Mouse (Mus musculus) CH12.LX (cell line): ENCODE data around the gene Adamts7.
A peak's percentile ranks its signal among the peaks of the same experiment; 100 is the strongest.

Experiments used
- CHD1 ChIP-seq: IDR thresholded peaks from 2 replicates; pipeline ENCODE4 v1.6.1; 2012; ENCODE audit warnings: low read depth, low read length, improper control_type of control experiment, inconsistent platforms
- E2F4 ChIP-seq: IDR thresholded peaks from 2 replicates; pipeline ENCODE4 v1.6.1; 2011; ENCODE audit warnings: low read depth, low read length, improper control_type of control experiment; ENCODE audit not compliant: insufficient replicate concordance
- HCFC1 ChIP-seq: IDR thresholded peaks from 2 replicates; pipeline ENCODE4 v1.6.1; 2012; ENCODE audit warnings: low read depth, mild to moderate bottlenecking, inconsistent platforms, low read length, improper control_type of control experiment
- MAFK ChIP-seq: IDR thresholded peaks from 2 replicates; pipeline ENCODE4 v1.6.1; 2011; ENCODE audit warnings: low read length, improper control_type of control experiment; ENCODE audit not compliant: insufficient replicate concordance
- MYC ChIP-seq: IDR thresholded peaks from 2 replicates; pipeline ENCODE4 v1.6.1; 2011; ENCODE audit warnings: low read depth, mild to moderate bottlenecking, improper control_type of control experiment, low read length

DNA sequence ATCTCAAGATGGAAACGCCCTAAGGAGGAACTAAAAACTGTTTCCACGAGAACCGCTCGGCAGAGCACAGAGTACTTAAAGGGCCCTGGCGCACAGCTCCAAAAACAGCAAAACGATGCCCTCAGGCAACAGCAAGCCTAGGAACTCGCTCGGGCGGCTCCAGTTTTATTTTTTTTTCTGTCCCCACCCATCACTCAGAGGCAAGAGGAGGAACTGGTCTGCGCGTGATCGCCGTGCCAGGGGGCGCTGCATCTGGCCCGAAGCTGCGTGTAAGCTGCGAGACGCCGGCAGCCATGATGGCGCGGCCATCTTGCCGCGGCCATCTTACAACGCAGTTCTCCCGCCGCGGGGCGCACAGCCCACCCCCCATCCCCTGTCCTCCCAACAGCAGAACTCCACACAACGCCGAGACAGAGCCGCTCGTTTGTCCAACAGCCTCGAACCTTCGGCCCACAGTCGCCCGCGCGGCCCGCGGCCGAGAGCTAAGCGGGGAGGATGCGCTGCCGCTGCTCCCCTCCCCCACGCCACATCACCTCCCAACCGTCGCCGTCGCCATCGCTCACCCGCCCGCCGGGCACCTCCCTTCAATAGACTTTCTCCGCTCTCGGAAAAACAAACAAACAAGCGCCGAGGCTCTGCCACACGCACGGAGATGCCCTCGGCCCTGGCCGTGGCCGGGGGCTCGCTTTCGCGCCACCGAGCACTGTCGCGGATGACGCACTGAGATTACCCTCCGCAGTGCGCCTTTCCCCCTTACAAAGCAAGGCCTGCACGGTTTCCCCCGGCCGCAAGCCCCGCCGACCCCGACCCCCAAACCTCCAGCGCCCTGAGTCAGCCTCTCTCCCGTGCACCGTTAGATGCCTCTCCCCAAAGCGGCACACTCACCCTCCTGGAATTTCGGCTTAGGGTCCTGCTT lies 49.0 kb upstream of the Adamts7 start:
- TF ChIP-seq MAFK: 0 out of 2 replicates have a peak, but pooled peaks have one; percentile 15
- peak; percentile 88 for TF ChIP-seq MYC
- TF ChIP-seq HCFC1: peak; percentile 78
- no peak; the same call in 1 of the 2 replicates for TF ChIP-seq CHD1
- TF ChIP-seq E2F4: peak; percentile 78; the same call in 1 of the 2 replicates
